Mouse (Mus musculus): ENCODE measurements around the gene Serping1.
"Not testable (repeated sequence)": the region's sequence is repeated elsewhere in the genome, so short reads cannot be mapped to it uniquely, and the experiment has no call there.

DNA sequence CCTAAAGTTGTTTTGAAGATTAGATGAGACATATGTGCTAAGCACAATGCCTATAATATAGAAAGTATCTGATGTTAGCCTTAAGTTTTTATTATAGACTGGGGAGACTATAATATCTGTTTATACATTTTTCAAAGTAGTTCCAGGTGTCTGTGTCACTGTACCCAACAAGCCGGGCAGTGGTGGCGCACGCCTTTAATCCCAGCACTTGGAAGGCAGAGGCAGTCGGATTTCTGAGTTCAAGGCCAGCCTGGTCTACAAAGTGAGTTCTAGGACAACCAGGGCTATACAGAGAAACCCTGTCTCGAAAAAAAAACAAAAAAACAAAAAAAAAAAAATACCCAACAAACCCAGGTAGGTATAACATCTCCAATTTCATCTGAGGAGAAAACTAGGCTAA, 47.1 kb downstream of the Serping1 start:
- not testable (repeated sequence) for TF ChIP-seq CTCF (IDR thresholded peaks at IDR 0.05; ENCODE audit: low read depth, low read length); POLR2A (IDR thresholded peaks at IDR 0.05; ENCODE audit: extremely low read depth, insufficient read depth, low read length)

Measured in liver, adult 2 months (tissue).